Mouse (Mus musculus): ENCODE measurements around the gene Acaa1b.

- TF ChIP-seq CTCF (IDR thresholded peaks at IDR 0.05; ENCODE audit: control insufficient read depth, insufficient read depth, insufficient replicate concordance, low read depth, low read length) (no peak), POLR2A (IDR thresholded peaks at IDR 0.05; ENCODE audit: control insufficient read depth, low read depth, low read length) (no peak)
Observed at GRCm38 (mm10) chr9:119130692-119131091, 26.2 kb downstream of the Acaa1b start.

All from testis, adult 2 months (tissue).